In the genomic region with DNA sequence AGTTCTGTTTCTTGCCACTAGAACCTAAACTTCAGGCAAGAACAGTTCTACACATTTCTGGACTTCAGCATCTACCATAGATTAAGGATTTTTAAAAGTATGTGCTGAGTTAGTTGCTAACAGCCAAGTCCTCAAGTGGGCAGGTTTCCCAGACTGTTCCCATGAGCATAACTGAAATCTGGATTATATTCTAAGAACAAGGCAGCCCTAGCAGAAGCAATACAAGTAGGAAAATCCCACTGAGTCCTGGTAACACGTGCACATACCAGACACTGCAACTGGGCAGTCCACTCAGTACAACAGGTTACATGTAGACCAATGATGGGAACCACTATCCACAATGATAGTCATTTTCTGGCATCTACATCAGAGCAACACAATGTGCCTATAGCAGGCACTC, we compare ENCODE assay signal across 15 mouse cellular contexts. TPM values are rescaled to one million over a fixed set of nuclear protein-coding genes. Genes with fewer than 3 reads are reported as not detected.
A peak's percentile ranks its signal among the peaks of the same experiment; 100 is the strongest.
DNase-seq lines count a peak whose midpoint lies in the region; ATAC-seq and TF ChIP-seq lines count a peak whose summit lies in the region.
"Had no signal": no experiment of that assay in that cellular context is flagged by ENCODE, and none has a peak within 500 bp of the region (broad histone marks: within the 10 kb centered on the region; RNA-seq: fewer than 3 reads in every experiment).

No protein-coding gene starts in this region.

- no peaks in the 10 kb centered on the region for H3K27me3 ChIP-seq in heart, embryonic 12.5 days (replicated peaks)
- no peaks in the 10 kb centered on the region for H3K27me3 ChIP-seq in liver, postnatal 0 days (ENCODE audit: insufficient read depth, low read length)
- no peaks in the 10 kb centered on the region for H3K27me3 ChIP-seq in liver, embryonic 12.5 days (replicated peaks)
- H3K27me3 ChIP-seq in heart, embryonic 15.5 days: no peaks in the 10 kb centered on the region
- no peaks in the 10 kb centered on the region for H3K27me3 ChIP-seq in forebrain, embryonic 11.5 days (ENCODE audit: control insufficient read depth, insufficient read depth, low read length)
- no peaks in the 10 kb centered on the region for H3K27me3 ChIP-seq in forebrain, postnatal 0 days (ENCODE audit: insufficient read depth, low read length)
- H3K27me3 ChIP-seq: liver, embryonic 15.5 days; Patski had no signal

- peaks cover 42% of the 10 kb centered on the region for H3K4me1 ChIP-seq in heart, embryonic 12.5 days (replicated peaks)
- H3K4me1 ChIP-seq in liver, postnatal 0 days (ENCODE audit: insufficient read depth): peaks cover 41% of the 10 kb centered on the region
- peaks cover 71% of the 10 kb centered on the region for H3K4me1 ChIP-seq in liver, embryonic 12.5 days
- H3K4me1 ChIP-seq in heart, embryonic 15.5 days (replicated peaks): peaks cover 38% of the 10 kb centered on the region
- H3K4me1 ChIP-seq in forebrain, embryonic 11.5 days (replicated peaks; ENCODE audit: control insufficient read depth, insufficient read depth, low read length): peaks cover 2% of the 10 kb centered on the region; the same call in 1 of the 2 replicates
- H3K4me1 ChIP-seq in forebrain, postnatal 0 days (ENCODE audit: insufficient read depth): no peaks in the 10 kb centered on the region

- no peak overlapping the region for H3K9ac ChIP-seq in heart, embryonic 12.5 days
- no peak overlapping the region for H3K9ac ChIP-seq in liver, postnatal 0 days (replicated peaks)
- H3K9ac ChIP-seq in liver, embryonic 12.5 days: no peak overlapping the region
- no peak overlapping the region for H3K9ac ChIP-seq in heart, embryonic 15.5 days
- no peak overlapping the region for H3K9ac ChIP-seq in forebrain, embryonic 11.5 days (ENCODE audit: low read length)
- H3K9ac ChIP-seq in forebrain, postnatal 0 days: no peak overlapping the region
- H3K9ac ChIP-seq: hindbrain, embryonic 14.5 days; liver, embryonic 15.5 days had no signal

- peak; percentile 96 for DNase-seq in heart, adult 11 months
- no peak for DNase-seq in liver, postnatal 0 days
- DNase-seq in telencephalon, adult 2 months (ENCODE audit: low read depth, low spot score): peak; percentile 48
- DNase-seq in forebrain, embryonic 11.5 days (ENCODE audit: low spot score): no peak
- DNase-seq in forebrain, postnatal 0 days: no peak
- DNase-seq: B cell, adult 2 months; spleen, adult 18-20 months; thymus, postnatal 14 days had no signal

- H3K4me2 ChIP-seq in heart, embryonic 12.5 days: no peak overlapping the region
- no peak overlapping the region for H3K4me2 ChIP-seq in liver, postnatal 0 days (ENCODE audit: low read depth, low read length)
- no peak overlapping the region for H3K4me2 ChIP-seq in liver, embryonic 12.5 days
- H3K4me2 ChIP-seq in heart, embryonic 15.5 days: no peak overlapping the region
- H3K4me2 ChIP-seq in forebrain, embryonic 11.5 days (ENCODE audit: low read depth, low read length, severe bottlenecking): no peak overlapping the region
- no peak overlapping the region for H3K4me2 ChIP-seq in forebrain, postnatal 0 days (ENCODE audit: low read depth)
- H3K4me2 ChIP-seq: hindbrain, embryonic 14.5 days; liver, embryonic 15.5 days; midbrain, embryonic 11.5 days had no signal

- ATAC-seq in heart, embryonic 12.5 days (ENCODE audit: insufficient number of reproducible peaks, low FRiP score): no peak
- ATAC-seq in liver, postnatal 0 days: no peak
- ATAC-seq in liver, embryonic 12.5 days: no peak
- no peak for ATAC-seq in heart, embryonic 15.5 days (replicated peaks; ENCODE audit: insufficient number of reproducible peaks, insufficient read depth, low FRiP score, low read depth)
- ATAC-seq in forebrain, embryonic 11.5 days (replicated peaks; ENCODE audit: low FRiP score): no peak
- ATAC-seq in forebrain, postnatal 0 days: no peak
- ATAC-seq: Patski had no signal

- no peak overlapping the region for H3K4me3 ChIP-seq in heart, embryonic 12.5 days
- H3K4me3 ChIP-seq in liver, postnatal 0 days (ENCODE audit: low read depth, low read length): no peak overlapping the region
- H3K4me3 ChIP-seq in liver, embryonic 12.5 days: no peak overlapping the region
- H3K4me3 ChIP-seq in heart, embryonic 15.5 days: no peak overlapping the region
- H3K4me3 ChIP-seq in forebrain, embryonic 11.5 days (ENCODE audit: low read depth, low read length): no peak overlapping the region
- no peak overlapping the region for H3K4me3 ChIP-seq in forebrain, postnatal 0 days (ENCODE audit: low read depth, low read length)
- H3K4me3 ChIP-seq: liver, embryonic 15.5 days had no signal

- H3K9me3 ChIP-seq in heart, embryonic 12.5 days (replicated peaks): no peaks in the 10 kb centered on the region
- no peaks in the 10 kb centered on the region for H3K9me3 ChIP-seq in liver, postnatal 0 days (ENCODE audit: low read length)
- no peaks in the 10 kb centered on the region for H3K9me3 ChIP-seq in liver, embryonic 12.5 days (replicated peaks)
- no peaks in the 10 kb centered on the region for H3K9me3 ChIP-seq in heart, embryonic 15.5 days (replicated peaks)
- H3K9me3 ChIP-seq in forebrain, embryonic 11.5 days (ENCODE audit: control insufficient read depth, low read length): no peaks in the 10 kb centered on the region
- no peaks in the 10 kb centered on the region for H3K9me3 ChIP-seq in forebrain, postnatal 0 days (ENCODE audit: low read length)
- H3K9me3 ChIP-seq: liver, embryonic 15.5 days had no signal

- no peak for TF ChIP-seq EP300 in liver, postnatal 0 days (IDR thresholded peaks at IDR 0.05; ENCODE audit: low read depth)

- no peak overlapping the region for H3K27ac ChIP-seq in heart, embryonic 12.5 days (ENCODE audit: poor library complexity, severe bottlenecking)
- peak overlapping the region; percentile 63 for H3K27ac ChIP-seq in liver, postnatal 0 days (ENCODE audit: low read depth)
- H3K27ac ChIP-seq in liver, embryonic 12.5 days: no peak overlapping the region
- peak overlapping the region; percentile 63; the same call in 1 of the 2 replicates for H3K27ac ChIP-seq in heart, embryonic 15.5 days
- no peak overlapping the region for H3K27ac ChIP-seq in forebrain, embryonic 11.5 days (ENCODE audit: low read depth, low read length)
- no peak overlapping the region for H3K27ac ChIP-seq in forebrain, postnatal 0 days (ENCODE audit: low read depth, low read length)
- H3K27ac ChIP-seq: hindbrain, embryonic 14.5 days had no signal

- TF ChIP-seq CTCF in liver, postnatal 0 days (IDR thresholded peaks at IDR 0.05; ENCODE audit: low read depth): no peak
- no peak for TF ChIP-seq CTCF in forebrain, postnatal 0 days (IDR thresholded peaks at IDR 0.05; ENCODE audit: low read depth)

- peaks cover 9% of the 10 kb centered on the region for H3K36me3 ChIP-seq in heart, embryonic 12.5 days
- H3K36me3 ChIP-seq in liver, postnatal 0 days (replicated peaks; ENCODE audit: insufficient read depth, low read length): peaks cover 15% of the 10 kb centered on the region
- peaks cover 11% of the 10 kb centered on the region for H3K36me3 ChIP-seq in liver, embryonic 12.5 days
- no peaks in the 10 kb centered on the region; the same call in 1 of the 2 replicates for H3K36me3 ChIP-seq in heart, embryonic 15.5 days
- no peaks in the 10 kb centered on the region; the same call in 1 of the 2 replicates for H3K36me3 ChIP-seq in forebrain, embryonic 11.5 days (ENCODE audit: control insufficient read depth, insufficient read depth, low read length)
- H3K36me3 ChIP-seq in forebrain, postnatal 0 days (ENCODE audit: insufficient read depth): 0 out of 2 replicates have a peak, but pooled peaks cover 5% of the 10 kb centered on the region

- 83% methylated on average over 1 of the region's 1 CpGs for WGBS in heart, embryonic 12.5 days
- WGBS in liver, postnatal 0 days (ENCODE audit: insufficient replicate concordance): 72% methylated on average over 1 of the region's 1 CpGs
- 65% methylated on average over 1 of the region's 1 CpGs for WGBS in liver, embryonic 12.5 days (ENCODE audit: insufficient replicate concordance)
- WGBS in heart, embryonic 15.5 days: 56% methylated on average over 1 of the region's 1 CpGs
- WGBS in forebrain, embryonic 11.5 days: 74% methylated on average over 1 of the region's 1 CpGs
- WGBS in forebrain, postnatal 0 days: 72% methylated on average over 1 of the region's 1 CpGs

RNA-seq across cellular contexts. Expression of a gene that starts 17.3 kb away (rescaled TPM):
- polyA plus RNA-seq in heart, embryonic 12.5 days (2016; fragmentation: Nextera tagmentation; extraction: Ambion mirVana): 20.0 and 22.3 TPM in 2 replicates
- polyA plus RNA-seq in liver, postnatal 0 days (2015; fragmentation: Nextera tagmentation; extraction: Ambion mirVana): 5.7 and 6.5 TPM in 2 replicates
- polyA plus RNA-seq in liver, embryonic 12.5 days (2016; fragmentation: Nextera tagmentation; extraction: Ambion mirVana): 15.4 and 15.7 TPM in 2 replicates
- polyA plus RNA-seq in heart, embryonic 15.5 days (2015; fragmentation: Nextera tagmentation; extraction: Ambion mirVana): 14.8 and 20.2 TPM in 2 replicates
- 48.3 and 50.8 TPM in 2 replicates for polyA plus RNA-seq in forebrain, embryonic 11.5 days (2014; fragmentation: Nextera tagmentation; extraction: Ambion mirVana)
- total RNA-seq in forebrain, postnatal 0 days (2014; rRNA removed): 28.1 and 29.0 TPM in 2 replicates
- 74.1 and 74.5 TPM in 2 replicates for polyA plus RNA-seq in forebrain, postnatal 0 days (2015; fragmentation: Nextera tagmentation; extraction: Ambion mirVana)

Comparison
In these comparisons a context has a peak if more than half of its experiments do, and no peak if none do; other contexts are left out.
1. H3K27ac ChIP-seq: peak in liver, postnatal 0 days (single experiment) and heart, embryonic 15.5 days (single experiment); none in heart, embryonic 12.5 days (single experiment), liver, embryonic 12.5 days (single experiment), forebrain, embryonic 11.5 days (single experiment) and forebrain, postnatal 0 days (single experiment).
2. DNase-seq: peak in heart, adult 11 months (single experiment) and telencephalon, adult 2 months (single experiment); none in liver, postnatal 0 days (single experiment), forebrain, embryonic 11.5 days (single experiment) and forebrain, postnatal 0 days (single experiment).